Mouse (Mus musculus): ENCODE data around the gene Ikbip.

GRCm38 (mm10) chr10:91139148-91139766 is 56.5 kb downstream of the Ikbip start:
- no peak for TF ChIP-seq HCFC1 (IDR thresholded peaks at IDR 0.05; ENCODE audit: borderline replicate concordance, insufficient read depth, low read length)
- TF ChIP-seq ZNF384 (IDR thresholded peaks at IDR 0.05; ENCODE audit: low read depth, low read length) = no peak

Data from ES-E14 (cell line).